ENCODE assay signal across 21 mouse cellular contexts in genomic region chr3:88849172-88849571, GRCm38 (mm10).
"Had no signal": no experiment of that assay in that cellular context is flagged by ENCODE, and none has a peak within 500 bp of the region (broad histone marks: within the 10 kb centered on the region; RNA-seq: fewer than 3 reads in every experiment).

No protein-coding gene starts in this region.

- H3K4me1 ChIP-seq: limb, embryonic 10.5 days; limb, embryonic 13.5 days; liver, embryonic 12.5 days; liver, embryonic 15.5 days; lung, embryonic 15.5 days; midbrain, embryonic 10.5 days; midbrain, embryonic 13.5 days; neural tube, embryonic 13.5 days had no signal

- ATAC-seq: liver, embryonic 12.5 days; midbrain, embryonic 13.5 days; midbrain, embryonic 16.5 days had no signal

- H3K4me2 ChIP-seq: limb, embryonic 13.5 days; liver, embryonic 12.5 days; liver, embryonic 15.5 days; lung, embryonic 15.5 days; midbrain, embryonic 13.5 days; neural tube, embryonic 13.5 days had no signal

- H3K4me3 ChIP-seq: layer of hippocampus, adult 2 months; limb, embryonic 10.5 days; limb, embryonic 13.5 days; liver, embryonic 12.5 days; liver, embryonic 15.5 days; lung, embryonic 15.5 days; midbrain, embryonic 10.5 days; midbrain, embryonic 13.5 days; myocyte; neural tube, embryonic 13.5 days had no signal

- H3K27me3 ChIP-seq: limb, embryonic 13.5 days; liver, embryonic 12.5 days; liver, embryonic 15.5 days; lung, embryonic 15.5 days; midbrain, embryonic 13.5 days; neural tube, embryonic 13.5 days had no signal

- H3K9me3 ChIP-seq: limb, embryonic 10.5 days; limb, embryonic 13.5 days; liver, embryonic 12.5 days; liver, embryonic 15.5 days; lung, embryonic 15.5 days; midbrain, embryonic 10.5 days; midbrain, embryonic 13.5 days; neural tube, embryonic 13.5 days had no signal

- DNase-seq: kidney, adult 9 months; kidney, postnatal 14 days; kidney, postnatal 4 days; layer of hippocampus, adult 9-11 months; liver; lung, adult 18-20 months; lung, postnatal 10 days; lung, postnatal 4 days; thymus, adult 18-20 months; thymus, postnatal 36 days had no signal

- H3K27ac ChIP-seq: layer of hippocampus, adult 2 months; limb, embryonic 10.5 days; limb, embryonic 13.5 days; liver, embryonic 12.5 days; liver, embryonic 15.5 days; lung, embryonic 15.5 days; midbrain, embryonic 10.5 days; midbrain, embryonic 13.5 days; neural tube, embryonic 13.5 days had no signal

- H3K9ac ChIP-seq: limb, embryonic 13.5 days; liver, embryonic 12.5 days; liver, embryonic 15.5 days; lung, embryonic 15.5 days; midbrain, embryonic 13.5 days; neural tube, embryonic 13.5 days had no signal
